Mouse (Mus musculus) hindbrain, embryonic 13.5 days (tissue): Measurements from ENCODE around the gene Anks3. TPM values are rescaled to one million over a fixed set of nuclear protein-coding genes. Genes with fewer than 3 reads are reported as not detected.

Experiments
- ATAC-seq: fragments of 200-750 bp; cut with Nextera tagmentation; 2 replicates; pipeline ENCODE4 v1.8.0; 2017; ENCODE audit warnings: moderate TSS enrichment; ENCODE audit not compliant: low FRiP score
- H3K27ac ChIP-seq: fragments of 300-500 bp; sonication (generic); 2 replicates; pipeline ENCODE4 v1.5.1; 2015; ENCODE audit warnings: inconsistent platforms, mild to moderate bottlenecking, moderate library complexity
- H3K27me3 ChIP-seq: fragments of 300-500 bp; sonication (generic); 2 replicates; pipeline ENCODE4 v1.6.1; 2015; ENCODE audit warnings: mild to moderate bottlenecking, inconsistent platforms
- H3K36me3 ChIP-seq: fragments of 300-500 bp; sonication (generic); 2 replicates; pipeline ENCODE4 v1.6.1; 2015; ENCODE audit warnings: mild to moderate bottlenecking, inconsistent platforms
- H3K4me1 ChIP-seq: fragments of 300-500 bp; sonication (generic); replicated peaks from 2 replicates; pipeline ENCODE4 v1.6.1; 2015; ENCODE audit warnings: inconsistent platforms
- H3K4me2 ChIP-seq: fragments of 300-500 bp; sonication (generic); 2 replicates; pipeline ENCODE4 v1.6.1; 2015; ENCODE audit warnings: inconsistent platforms, mild to moderate bottlenecking, moderate library complexity
- H3K4me3 ChIP-seq: fragments of 300-500 bp; sonication (generic); 2 replicates; pipeline ENCODE4 v1.5.1; 2015; ENCODE audit warnings: mild to moderate bottlenecking, inconsistent platforms
- H3K9ac ChIP-seq: fragments of 300-500 bp; sonication (generic); 2 replicates; pipeline ENCODE4 v1.6.1; 2015; ENCODE audit warnings: mild to moderate bottlenecking, inconsistent platforms
- H3K9me3 ChIP-seq: fragments of 300-500 bp; sonication (generic); 2 replicates; pipeline ENCODE4 v1.6.1; 2016; ENCODE audit warnings: inconsistent platforms
- WGBS: fragments of 180-500 bp; shearing (Covaris S2); methylation state at CpG from one replicate; pipeline ENCODE4 v1.1.7; 2015; 5-methylcytosine and 5-hydroxymethylcytosine counted together
- polyA plus RNA-seq: library from polyadenylated mRNA; unstranded; fragments of >200 nt; fragmentation: Nextera tagmentation; extraction: Ambion mirVana; gene quantifications from 2 replicates; pipeline ENCODE4 v1.2.1, GENCODE M21; 2015

Gene Anks3
- polyA plus RNA-seq, 1 experiment from 2014 or later: 73.4 TPM

- no peak overlapping the region for H3K27ac ChIP-seq
- no peak for ATAC-seq
- no peaks in the 10 kb centered on the region for H3K27me3 ChIP-seq
- H3K9me3 ChIP-seq: no peaks in the 10 kb centered on the region
- H3K9ac ChIP-seq: no peak overlapping the region
- H3K4me2 ChIP-seq: no peak overlapping the region
- peaks cover 2% of the 10 kb centered on the region; the same call in 1 of the 2 replicates for H3K36me3 ChIP-seq
- WGBS: 73% methylated on average over 2 of the region's 2 CpGs
- H3K4me3 ChIP-seq: no peak overlapping the region
- peaks cover 9% of the 10 kb centered on the region for H3K4me1 ChIP-seq
Observed at GRCm38 (mm10) chr16:4902390-4902789, 61.6 kb downstream of the Anks3 start.

DNA sequence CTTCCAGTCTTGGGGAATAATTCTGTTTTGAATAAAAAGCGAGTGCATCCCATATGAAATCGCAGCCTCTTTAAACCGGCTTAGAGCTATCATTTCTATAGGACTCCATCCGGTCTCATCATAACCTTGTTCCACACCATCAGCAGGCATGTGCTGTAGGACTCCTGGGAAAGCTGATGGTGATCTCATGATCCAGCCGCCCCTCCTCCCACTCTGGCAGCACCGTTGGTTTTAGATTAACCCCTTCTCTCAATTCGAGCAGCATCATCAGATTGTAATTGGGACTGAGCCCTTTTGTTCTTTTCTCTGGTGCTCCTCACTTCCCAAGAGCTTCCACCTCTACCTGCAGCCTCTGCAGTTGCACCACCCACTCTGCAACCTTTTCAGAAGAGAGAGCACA lies 62.8 kb downstream of the Anks3 start:
- Histone ChIP-seq H3K4me3 (no peak overlapping the region), H3K27ac (peak overlapping the region; percentile 55), H3K4me1 (peaks cover 19% of the 10 kb centered on the region), H3K36me3 (no peaks in the 10 kb centered on the region), H3K27me3 (no peaks in the 10 kb centered on the region), H3K4me2 (no peak overlapping the region), H3K9ac (no peak overlapping the region), H3K9me3 (no peaks in the 10 kb centered on the region)
- 50% methylated on average over 7 of the region's 7 CpGs for WGBS
- no peak for ATAC-seq

- Histone ChIP-seq H3K27me3 (no peaks in the 10 kb centered on the region), H3K4me1 (peaks cover 20% of the 10 kb centered on the region), H3K4me3 (no peak overlapping the region), H3K27ac (no peak overlapping the region), H3K36me3 (no peaks in the 10 kb centered on the region), H3K9me3 (no peaks in the 10 kb centered on the region), H3K4me2 (no peak overlapping the region), H3K9ac (no peak overlapping the region)
- no peak for ATAC-seq
- WGBS: 93% methylated on average over 2 of the region's 2 CpGs
Observed at GRCm38 (mm10) chr16:4899711-4900110, 64.3 kb downstream of the Anks3 start.

GRCm38 (mm10) chr16:4898881-4899280 lies 65.1 kb downstream of the Anks3 start:
- H3K4me2 ChIP-seq: no peak overlapping the region
- no peak overlapping the region for H3K27ac ChIP-seq
- no peak overlapping the region for H3K4me3 ChIP-seq
- H3K27me3 ChIP-seq: no peaks in the 10 kb centered on the region
- H3K36me3 ChIP-seq: peaks cover 3% of the 10 kb centered on the region; the same call in 1 of the 2 replicates
- H3K9me3 ChIP-seq: no peaks in the 10 kb centered on the region
- H3K9ac ChIP-seq: no peak overlapping the region
- 80% methylated on average over 6 of the region's 6 CpGs for WGBS
- peaks cover 20% of the 10 kb centered on the region for H3K4me1 ChIP-seq
- no peak for ATAC-seq

DNA sequence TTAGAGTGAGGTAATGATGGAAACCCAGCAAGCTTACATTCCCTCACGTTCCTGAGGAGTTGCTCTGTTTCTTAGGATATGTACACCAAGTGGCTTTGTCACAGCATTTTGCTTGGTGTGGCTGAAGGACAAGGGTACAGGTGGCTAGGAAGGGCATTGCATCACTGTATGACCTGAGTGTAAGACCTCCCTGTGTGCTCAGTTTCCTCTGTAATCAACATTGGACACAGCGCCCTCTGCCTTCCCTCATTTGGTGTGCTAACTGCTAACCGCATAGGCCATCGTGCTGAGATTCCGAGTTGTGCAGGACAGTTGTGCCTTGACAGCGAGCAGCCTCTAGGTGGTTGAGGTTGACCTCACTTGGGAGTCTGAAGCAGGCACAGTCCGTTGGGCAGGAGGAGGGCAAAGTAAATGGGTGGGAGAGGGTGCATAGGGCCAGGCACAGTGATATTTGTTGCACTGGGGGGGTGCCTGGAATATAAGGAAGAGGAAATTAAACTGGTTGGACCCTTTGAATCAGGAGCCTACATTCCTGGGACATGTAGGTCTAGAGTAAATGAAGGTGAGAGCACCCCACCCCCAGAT lies 66.8 kb downstream of the Anks3 start:
- WGBS: 49% methylated on average over 7 of the region's 7 CpGs
- Histone ChIP-seq H3K9ac (no peak overlapping the region), H3K4me3 (no peak overlapping the region), H3K4me1 (peaks cover 20% of the 10 kb centered on the region), H3K27me3 (no peaks in the 10 kb centered on the region), H3K36me3 (peaks cover 3% of the 10 kb centered on the region; the same call in 1 of the 2 replicates), H3K27ac (no peak overlapping the region), H3K4me2 (no peak overlapping the region), H3K9me3 (no peaks in the 10 kb centered on the region)
- no peak for ATAC-seq

GRCm38 (mm10) chr16:4896249-4897027 lies 67.6 kb downstream of the Anks3 start:
- Histone ChIP-seq H3K4me3 (no peak overlapping the region), H3K36me3 (peaks cover 3% of the 10 kb centered on the region; the same call in 1 of the 2 replicates), H3K9me3 (no peaks in the 10 kb centered on the region), H3K9ac (no peak overlapping the region), H3K4me1 (peaks cover 19% of the 10 kb centered on the region), H3K4me2 (no peak overlapping the region), H3K27me3 (no peaks in the 10 kb centered on the region), H3K27ac (no peak overlapping the region)
- ATAC-seq: no peak
- WGBS: 79% methylated on average over 5 of the region's 5 CpGs

GRCm38 (mm10) chr16:4894201-4894908 lies 69.7 kb downstream of the Anks3 start:
- Histone ChIP-seq H3K36me3 (peaks cover 3% of the 10 kb centered on the region; the same call in 1 of the 2 replicates), H3K27me3 (no peaks in the 10 kb centered on the region), H3K9ac (no peak overlapping the region), H3K4me2 (no peak overlapping the region), H3K4me1 (peaks cover 21% of the 10 kb centered on the region; the same call in 1 of the 2 replicates), H3K9me3 (no peaks in the 10 kb centered on the region), H3K4me3 (no peak overlapping the region), H3K27ac (no peak overlapping the region)
- no peak for ATAC-seq
- WGBS: 92% methylated on average over 7 of the region's 7 CpGs

GRCm38 (mm10) chr16:4892171-4892570 lies 71.8 kb downstream of the Anks3 start:
- WGBS: 92% methylated on average over 6 of the region's 6 CpGs

More at GRCm38 (mm10) chr16:4892171-4892570, 71.8 kb downstream of the Anks3 start:
- Histone ChIP-seq H3K9ac (no peak overlapping the region), H3K4me1 (peaks cover 39% of the 10 kb centered on the region), H3K27ac (no peak overlapping the region), H3K36me3 (peaks cover 3% of the 10 kb centered on the region; the same call in 1 of the 2 replicates), H3K27me3 (no peaks in the 10 kb centered on the region), H3K4me3 (no peak overlapping the region), H3K9me3 (no peaks in the 10 kb centered on the region), H3K4me2 (no peak overlapping the region)
- ATAC-seq: no peak

Other genes starting within 250 kb of the Anks3 start
- gene Nmral1, start 244.8 kb downstream of the Anks3 start, polyA plus RNA-seq: 65.1 and 71.7 TPM in 2 replicates
- 94.6 and 96.7 TPM in 2 replicates for gene Hmox2, start 237.8 kb downstream of the Anks3 start, polyA plus RNA-seq
- gene Cdip1, start 173.9 kb downstream of the Anks3 start, polyA plus RNA-seq: 111 and 116 TPM in 2 replicates
- gene 4930562C15Rik, start 128.8 kb downstream of the Anks3 start, polyA plus RNA-seq: 0.65 TPM in 2 replicates
- 53.7 and 54.1 TPM in 2 replicates for gene Ubald1, start 83.9 kb downstream of the Anks3 start, polyA plus RNA-seq
- gene Mgrn1, start 78.0 kb downstream of the Anks3 start, polyA plus RNA-seq: 107 and 115 TPM in 2 replicates
- gene Nudt16l1, start 25.4 kb downstream of the Anks3 start, polyA plus RNA-seq: 128 and 131 TPM in 2 replicates
- gene Sept12, start 33.6 kb upstream of the Anks3 start, polyA plus RNA-seq: not detected in 2 replicates
- gene Smim22, start 43.1 kb upstream of the Anks3 start, polyA plus RNA-seq: 3.1 and 4.6 TPM in 2 replicates
- gene Rogdi, start 49.3 kb upstream of the Anks3 start, polyA plus RNA-seq: 153 and 161 TPM in 2 replicates
- gene Glyr1, start 85.7 kb upstream of the Anks3 start, polyA plus RNA-seq: 206 and 209 TPM in 2 replicates
- 16.0 and 16.3 TPM in 2 replicates for gene Ubn1, start 85.9 kb upstream of the Anks3 start, polyA plus RNA-seq
- 0.25 TPM in 2 replicates for gene Ppl, start 168.2 kb upstream of the Anks3 start, polyA plus RNA-seq
- gene Sec14l5, start 182.9 kb upstream of the Anks3 start, polyA plus RNA-seq: 0.66 and 0.76 TPM in 2 replicates
- 11.9 and 12.1 TPM in 2 replicates for gene Nagpa, start 239.8 kb upstream of the Anks3 start, polyA plus RNA-seq